Mouse (Mus musculus): ENCODE measurements at regions not wholly inside any gene's neighbourhood (a gene's known extent, or its start where the extent isn't known, plus 50 kb on each side); places are given as distances from the start of the nearest gene placed in this dataset.

DNA sequence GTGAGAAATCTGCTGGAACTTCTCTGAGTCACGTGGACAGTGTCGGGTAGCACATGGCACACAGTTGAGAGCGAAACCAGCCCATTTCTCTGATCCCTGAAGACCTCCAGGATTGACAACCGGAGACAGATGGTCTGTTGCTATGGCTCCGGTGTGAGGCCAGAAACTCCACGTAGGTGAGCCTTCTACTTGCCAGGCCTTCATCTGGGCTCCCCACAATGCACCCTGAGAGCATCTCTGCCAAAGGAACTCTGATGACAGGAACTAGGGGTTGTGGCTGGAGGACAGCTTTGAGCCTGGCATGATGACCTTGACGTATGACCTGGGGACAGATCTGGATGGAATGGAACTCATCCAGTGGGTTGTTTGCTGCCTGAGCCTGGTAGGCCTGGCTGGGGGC is 467.9 kb downstream of the Rnf144a start:
- Histone ChIP-seq H3K27ac (ENCODE audit: insufficient read depth, low read depth, low read length, poor library complexity, severe bottlenecking) (no peak overlapping the region), H3K36me3 (ENCODE audit: control insufficient read depth, insufficient read depth, low read length, poor library complexity, severe bottlenecking) (no peaks in the 10 kb centered on the region), H3K4me1 (ENCODE audit: control insufficient read depth in 2 of 2, insufficient read depth in 2 of 2, low read length in 2 of 2, poor library complexity in 1 of 2) (no peaks in the 10 kb centered on the region), H3K9ac (ENCODE audit: insufficient read depth, low read depth, low read length, poor library complexity, severe bottlenecking) (no peak overlapping the region), H3K4me3 (ENCODE audit: insufficient read depth in 1 of 2, low read depth in 1 of 2, low read length in 2 of 2, poor library complexity in 1 of 2, severe bottlenecking in 1 of 2) (no peak overlapping the region), H3K9me3 (ENCODE audit: control insufficient read depth, insufficient read depth, low read depth, low read length) (no peaks in the 10 kb centered on the region)
- TF ChIP-seq HCFC1 (IDR thresholded peaks at IDR 0.05; ENCODE audit: borderline replicate concordance, insufficient read depth, low read length) (no peak), ZNF384 (IDR thresholded peaks at IDR 0.05; ENCODE audit: low read depth, low read length) (no peak), CHD2 (IDR thresholded peaks at IDR 0.05; ENCODE audit: low read depth, low read length) (no peak), MAFK (IDR thresholded peaks at IDR 0.05; ENCODE audit: insufficient read depth, low read depth, low read length) (no peak), ZC3H11A (IDR thresholded peaks at IDR 0.05; ENCODE audit: borderline replicate concordance, low read depth, low read length) (no peak)
- DNase-seq (ENCODE audit: low read depth, low spot score), result no peak
- in situ Hi-C loops (cut with MboI; ENCODE audit: low sequenced_read_pairs in 2 of 2, unreplicated experiment in 2 of 2), result no loop called here

DNA sequence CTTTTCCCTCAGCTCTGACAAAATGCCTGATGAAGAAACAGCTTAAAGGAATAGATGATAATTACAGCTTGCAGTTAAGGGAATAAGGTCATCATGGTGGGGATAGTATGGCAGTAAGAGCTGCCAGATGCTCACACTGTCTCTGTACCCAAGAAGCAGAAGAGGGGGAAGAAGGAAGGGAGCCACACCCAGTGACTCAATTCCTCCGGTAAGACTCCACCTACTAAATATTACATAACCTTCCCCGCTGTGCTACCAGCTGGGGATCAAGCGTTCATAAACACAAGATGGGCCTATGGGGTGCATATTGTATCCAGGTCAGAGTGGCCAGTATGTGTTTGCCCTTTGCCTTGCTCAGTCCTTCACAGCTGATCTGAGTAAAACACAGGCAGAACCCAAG is 468.9 kb downstream of the Rnf144a start:
- H3K27ac ChIP-seq (ENCODE audit: insufficient read depth, low read depth, low read length, poor library complexity, severe bottlenecking), result no peak overlapping the region

DNA sequence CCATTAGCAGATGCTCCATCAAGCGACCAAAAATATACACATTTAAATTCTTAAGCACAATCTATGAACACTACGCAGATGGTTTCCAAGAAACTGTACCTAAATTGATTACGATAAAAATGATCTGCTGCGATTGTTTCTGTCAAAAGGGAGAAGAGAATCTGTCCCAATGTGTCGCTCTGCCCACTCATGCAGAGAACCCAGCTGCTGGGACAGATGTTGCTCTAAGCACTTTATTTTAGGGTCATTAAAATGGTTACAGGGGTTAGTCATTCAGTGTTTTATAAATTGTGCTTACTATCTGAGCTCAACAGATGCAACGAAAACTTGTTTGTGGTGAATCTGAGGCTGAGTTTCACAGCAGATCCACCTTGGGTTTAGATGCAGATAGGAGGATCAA is 476.2 kb downstream of the Rnf144a start:
- Histone ChIP-seq H3K9ac (ENCODE audit: insufficient read depth, low read depth, low read length, poor library complexity, severe bottlenecking) (no peak overlapping the region), H3K4me3 (ENCODE audit: insufficient read depth in 1 of 2, low read depth in 1 of 2, low read length in 2 of 2, poor library complexity in 1 of 2, severe bottlenecking in 1 of 2) (no peak overlapping the region), H3K4me1 (ENCODE audit: control insufficient read depth in 2 of 2, insufficient read depth in 2 of 2, low read length in 2 of 2, poor library complexity in 1 of 2) (no peaks in the 10 kb centered on the region), H3K27ac (ENCODE audit: insufficient read depth, low read depth, low read length, poor library complexity, severe bottlenecking) (no peak overlapping the region), H3K9me3 (ENCODE audit: control insufficient read depth, insufficient read depth, low read depth, low read length) (no peaks in the 10 kb centered on the region), H3K36me3 (ENCODE audit: control insufficient read depth, insufficient read depth, low read length, poor library complexity, severe bottlenecking) (no peaks in the 10 kb centered on the region)
- in situ Hi-C loops (cut with MboI; ENCODE audit: low sequenced_read_pairs in 2 of 2, unreplicated experiment in 2 of 2), result no loop called here
- DNase-seq (ENCODE audit: low read depth, low spot score), result no peak
- TF ChIP-seq HCFC1 (IDR thresholded peaks at IDR 0.05; ENCODE audit: borderline replicate concordance, insufficient read depth, low read length) (no peak), ZNF384 (IDR thresholded peaks at IDR 0.05; ENCODE audit: low read depth, low read length) (no peak), MAFK (IDR thresholded peaks at IDR 0.05; ENCODE audit: insufficient read depth, low read depth, low read length) (no peak), CHD2 (IDR thresholded peaks at IDR 0.05; ENCODE audit: low read depth, low read length) (no peak), ZC3H11A (IDR thresholded peaks at IDR 0.05; ENCODE audit: borderline replicate concordance, low read depth, low read length) (no peak)

More for the DNA sequence above, 468.9 kb downstream of the Rnf144a start:
- H3K4me1 ChIP-seq (ENCODE audit: control insufficient read depth in 2 of 2, insufficient read depth in 2 of 2, low read length in 2 of 2, poor library complexity in 1 of 2), result no peaks in the 10 kb centered on the region
- no peak overlapping the region for H3K4me3 ChIP-seq (ENCODE audit: insufficient read depth in 1 of 2, low read depth in 1 of 2, low read length in 2 of 2, poor library complexity in 1 of 2, severe bottlenecking in 1 of 2)
- H3K9me3 ChIP-seq (ENCODE audit: control insufficient read depth, insufficient read depth, low read depth, low read length), result no peaks in the 10 kb centered on the region
- in situ Hi-C loops (cut with MboI; ENCODE audit: low sequenced_read_pairs in 2 of 2, unreplicated experiment in 2 of 2), result no loop called here
- H3K9ac ChIP-seq (ENCODE audit: insufficient read depth, low read depth, low read length, poor library complexity, severe bottlenecking), result no peak overlapping the region
- DNase-seq (ENCODE audit: low read depth, low spot score), result no peak
- no peaks in the 10 kb centered on the region for H3K36me3 ChIP-seq (ENCODE audit: control insufficient read depth, insufficient read depth, low read length, poor library complexity, severe bottlenecking)
- TF ChIP-seq MAFK (IDR thresholded peaks at IDR 0.05; ENCODE audit: insufficient read depth, low read depth, low read length) (no peak), HCFC1 (IDR thresholded peaks at IDR 0.05; ENCODE audit: borderline replicate concordance, insufficient read depth, low read length) (no peak), ZC3H11A (IDR thresholded peaks at IDR 0.05; ENCODE audit: borderline replicate concordance, low read depth, low read length) (no peak), ZNF384 (IDR thresholded peaks at IDR 0.05; ENCODE audit: low read depth, low read length) (no peak), CHD2 (IDR thresholded peaks at IDR 0.05; ENCODE audit: low read depth, low read length) (no peak)

DNA sequence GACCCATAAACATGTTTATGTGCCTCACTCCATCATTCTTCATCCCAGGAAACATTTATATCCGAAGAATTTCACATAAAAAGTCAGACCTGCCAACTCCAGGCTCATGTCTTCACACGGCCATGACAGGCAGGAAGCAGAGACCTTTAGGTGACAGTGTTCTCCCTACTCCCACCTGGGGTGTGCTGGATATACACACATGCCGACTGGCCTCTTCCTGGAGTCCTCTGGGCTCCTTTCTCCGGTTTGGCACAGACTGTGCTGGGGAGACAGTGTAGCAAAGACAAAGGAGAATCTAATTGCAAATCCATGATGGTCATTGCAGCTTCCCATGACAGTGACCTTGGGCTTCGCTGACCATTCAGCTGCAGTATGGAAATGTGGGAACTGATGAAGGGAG is 480.1 kb downstream of the Rnf144a start:
- no peak for TF ChIP-seq HCFC1 (IDR thresholded peaks at IDR 0.05; ENCODE audit: borderline replicate concordance, insufficient read depth, low read length)
- no peak for TF ChIP-seq MAFK (IDR thresholded peaks at IDR 0.05; ENCODE audit: insufficient read depth, low read depth, low read length)
- no peak for TF ChIP-seq ZNF384 (IDR thresholded peaks at IDR 0.05; ENCODE audit: low read depth, low read length)
- no peak for TF ChIP-seq CHD2 (IDR thresholded peaks at IDR 0.05; ENCODE audit: low read depth, low read length)
- no peak for TF ChIP-seq ZC3H11A (IDR thresholded peaks at IDR 0.05; ENCODE audit: borderline replicate concordance, low read depth, low read length)
- in situ Hi-C loops (cut with MboI; ENCODE audit: low sequenced_read_pairs in 2 of 2, unreplicated experiment in 2 of 2), result no loop called here
- no peak for DNase-seq (ENCODE audit: low read depth, low spot score)
- Histone ChIP-seq H3K36me3 (ENCODE audit: control insufficient read depth, insufficient read depth, low read length, poor library complexity, severe bottlenecking) (no peaks in the 10 kb centered on the region), H3K4me3 (ENCODE audit: insufficient read depth in 1 of 2, low read depth in 1 of 2, low read length in 2 of 2, poor library complexity in 1 of 2, severe bottlenecking in 1 of 2) (no peak overlapping the region), H3K9ac (ENCODE audit: insufficient read depth, low read depth, low read length, poor library complexity, severe bottlenecking) (no peak overlapping the region), H3K9me3 (ENCODE audit: control insufficient read depth, insufficient read depth, low read depth, low read length) (no peaks in the 10 kb centered on the region), H3K27ac (ENCODE audit: insufficient read depth, low read depth, low read length, poor library complexity, severe bottlenecking) (no peak overlapping the region), H3K4me1 (ENCODE audit: control insufficient read depth in 2 of 2, insufficient read depth in 2 of 2, low read length in 2 of 2, poor library complexity in 1 of 2) (no peaks in the 10 kb centered on the region)

- Histone ChIP-seq H3K27ac (ENCODE audit: insufficient read depth, low read depth, low read length, poor library complexity, severe bottlenecking) (no peak overlapping the region), H3K4me1 (ENCODE audit: control insufficient read depth in 2 of 2, insufficient read depth in 2 of 2, low read length in 2 of 2, poor library complexity in 1 of 2) (no peaks in the 10 kb centered on the region), H3K9me3 (ENCODE audit: control insufficient read depth, insufficient read depth, low read depth, low read length) (no peaks in the 10 kb centered on the region), H3K36me3 (ENCODE audit: control insufficient read depth, insufficient read depth, low read length, poor library complexity, severe bottlenecking) (no peaks in the 10 kb centered on the region), H3K4me3 (ENCODE audit: insufficient read depth in 1 of 2, low read depth in 1 of 2, low read length in 2 of 2, poor library complexity in 1 of 2, severe bottlenecking in 1 of 2) (no peak overlapping the region), H3K9ac (ENCODE audit: insufficient read depth, low read depth, low read length, poor library complexity, severe bottlenecking) (no peak overlapping the region)
- TF ChIP-seq CHD2 (IDR thresholded peaks at IDR 0.05; ENCODE audit: low read depth, low read length), result no peak
- TF ChIP-seq HCFC1 (IDR thresholded peaks at IDR 0.05; ENCODE audit: borderline replicate concordance, insufficient read depth, low read length), result no peak
- no peak for TF ChIP-seq MAFK (IDR thresholded peaks at IDR 0.05; ENCODE audit: insufficient read depth, low read depth, low read length)
- no peak for TF ChIP-seq ZNF384 (IDR thresholded peaks at IDR 0.05; ENCODE audit: low read depth, low read length)
- no peak for TF ChIP-seq ZC3H11A (IDR thresholded peaks at IDR 0.05; ENCODE audit: borderline replicate concordance, low read depth, low read length)
- DNase-seq (ENCODE audit: low read depth, low spot score), result no peak
- in situ Hi-C loops (cut with MboI; ENCODE audit: low sequenced_read_pairs in 2 of 2, unreplicated experiment in 2 of 2), result no loop called here
Observed at GRCm38 (mm10) chr12:25934526-25934925, 480.5 kb downstream of the Rnf144a start.
